Mouse (Mus musculus): Measurements from ENCODE around the gene Gcgr.
"Not testable (repeated sequence)": the region's sequence is repeated elsewhere in the genome, so short reads cannot be mapped to it uniquely, and the experiment has no call there.

The Gcgr gene

GRCm38 (mm10) chr11:120539285-120540014 is 9.0 kb downstream of the Gcgr start:
- no peaks in the 10 kb centered on the region for H3K27me3 ChIP-seq (ENCODE audit: control insufficient read depth, insufficient read depth, low read length, poor library complexity, severe bottlenecking)
- peaks cover 2% of the 10 kb centered on the region; the same call in 1 of the 2 replicates for H3K36me3 ChIP-seq (ENCODE audit: control insufficient read depth, insufficient read depth, low read length, poor library complexity, severe bottlenecking)
- no peak for DNase-seq (ENCODE audit: low read depth, low spot score)

DNA sequence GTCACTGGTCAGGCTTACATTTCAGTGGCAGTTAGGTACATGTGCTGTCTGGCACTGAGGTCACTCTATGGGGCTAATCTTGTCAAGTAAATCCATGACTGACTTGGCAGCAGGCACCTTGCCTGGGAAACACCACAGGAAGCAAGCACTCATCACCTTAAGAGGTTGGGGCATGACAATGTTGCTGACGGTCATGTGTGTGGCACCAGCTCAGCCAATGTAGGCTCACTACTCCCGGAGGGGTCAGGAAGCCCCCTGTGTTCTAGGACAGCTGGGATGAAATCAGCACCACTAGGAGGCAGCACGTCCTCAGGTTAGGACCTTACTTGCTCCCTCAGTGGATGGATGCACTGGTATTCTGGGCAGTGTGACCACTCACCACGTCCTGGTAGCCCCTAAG is 11.4 kb downstream of the Gcgr start:
- Histone ChIP-seq H3K36me3 (ENCODE audit: control insufficient read depth, insufficient read depth, low read length, poor library complexity, severe bottlenecking) (peaks cover 2% of the 10 kb centered on the region), H3K27me3 (ENCODE audit: control insufficient read depth, insufficient read depth, low read length, poor library complexity, severe bottlenecking) (no peaks in the 10 kb centered on the region)
- no peak for DNase-seq (ENCODE audit: low read depth, low spot score)

DNA sequence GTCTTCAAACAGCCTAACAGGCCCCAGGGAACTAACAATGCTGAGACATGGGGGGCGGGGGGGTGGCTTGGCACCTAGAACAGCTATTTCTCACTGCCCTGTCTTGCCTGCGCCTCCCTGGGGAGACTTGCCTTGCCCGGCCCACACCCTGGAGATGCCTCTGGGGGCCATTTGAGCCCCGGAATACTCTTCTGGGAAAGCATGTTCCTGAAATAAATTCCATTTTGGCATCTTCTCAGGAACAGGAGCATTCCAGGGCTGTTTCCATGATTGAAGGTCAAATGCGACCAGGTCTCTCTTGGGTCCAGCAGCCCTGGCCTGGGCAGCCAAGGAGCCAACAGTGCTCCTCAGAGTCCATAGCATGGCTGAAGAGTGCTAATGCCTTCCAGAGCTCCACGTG is 11.9 kb downstream of the Gcgr start:
- Histone ChIP-seq H3K36me3 (ENCODE audit: control insufficient read depth, insufficient read depth, low read length, poor library complexity, severe bottlenecking) (peaks cover 2% of the 10 kb centered on the region), H3K27me3 (ENCODE audit: control insufficient read depth, insufficient read depth, low read length, poor library complexity, severe bottlenecking) (no peaks in the 10 kb centered on the region)
- no peak for DNase-seq (ENCODE audit: low read depth, low spot score)

- H3K27me3 ChIP-seq (ENCODE audit: control insufficient read depth, insufficient read depth, low read length, poor library complexity, severe bottlenecking), result no peaks in the 10 kb centered on the region
- H3K36me3 ChIP-seq (ENCODE audit: control insufficient read depth, insufficient read depth, low read length, poor library complexity, severe bottlenecking), result peaks cover 2% of the 10 kb centered on the region
- no peak for DNase-seq (ENCODE audit: low read depth, low spot score)
These were observed 15.5 kb downstream of the Gcgr start for GRCm38 (mm10) chr11:120545964-120546363.

DNA sequence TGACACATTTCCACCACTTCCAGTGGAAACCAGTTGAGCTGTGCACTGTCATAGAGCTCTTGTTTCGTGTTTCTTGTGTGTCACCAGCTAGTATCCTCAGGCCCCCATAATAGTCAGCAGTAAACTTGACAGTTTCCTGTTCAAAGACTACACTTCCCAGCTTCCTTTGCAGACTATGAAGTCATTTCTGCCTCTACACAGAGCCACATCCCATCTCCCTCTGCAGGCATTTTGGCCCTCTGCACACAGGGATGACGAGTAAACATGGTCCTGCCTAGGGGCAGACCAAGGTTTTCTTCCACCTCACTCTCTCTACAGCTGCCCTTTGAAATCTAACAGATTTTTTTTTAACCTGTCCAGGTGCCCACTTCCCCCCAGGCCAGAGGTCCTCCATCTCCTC is 17.0 kb downstream of the Gcgr start:
- DNase-seq (ENCODE audit: low read depth, low spot score), result peak; percentile 39
- Histone ChIP-seq H3K27me3 (ENCODE audit: control insufficient read depth, insufficient read depth, low read length, poor library complexity, severe bottlenecking) (no peaks in the 10 kb centered on the region), H3K36me3 (ENCODE audit: control insufficient read depth, insufficient read depth, low read length, poor library complexity, severe bottlenecking) (no peaks in the 10 kb centered on the region; the same call in none of the 2 replicates)

DNA sequence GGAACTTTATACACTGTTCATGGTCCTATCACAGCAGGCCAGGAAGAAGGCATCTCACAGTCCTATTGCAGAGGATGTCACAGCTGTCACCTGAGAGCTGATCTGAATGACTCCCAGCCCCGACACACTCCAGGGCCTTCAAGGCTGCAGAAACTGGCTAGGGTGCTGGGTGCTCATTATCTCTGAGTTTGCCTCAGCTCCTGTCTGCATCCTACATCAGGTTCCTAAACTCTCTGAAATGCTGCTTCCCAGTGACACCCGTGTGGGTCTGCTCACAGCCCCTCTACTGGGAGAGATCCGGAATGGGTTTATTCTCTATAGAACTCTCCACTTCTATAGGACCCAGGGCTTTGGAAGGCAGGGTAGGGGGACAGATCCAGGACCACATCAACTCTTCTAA is 17.7 kb downstream of the Gcgr start:
- Histone ChIP-seq H3K27me3 (ENCODE audit: control insufficient read depth, insufficient read depth, low read length, poor library complexity, severe bottlenecking) (no peaks in the 10 kb centered on the region), H3K36me3 (ENCODE audit: control insufficient read depth, insufficient read depth, low read length, poor library complexity, severe bottlenecking) (no peaks in the 10 kb centered on the region; the same call in none of the 2 replicates)
- DNase-seq (ENCODE audit: low read depth, low spot score), result no peak

GRCm38 (mm10) chr11:120548786-120549167 is 18.3 kb downstream of the Gcgr start:
- Histone ChIP-seq H3K27me3 (ENCODE audit: control insufficient read depth, insufficient read depth, low read length, poor library complexity, severe bottlenecking) (no peaks in the 10 kb centered on the region), H3K36me3 (ENCODE audit: control insufficient read depth, insufficient read depth, low read length, poor library complexity, severe bottlenecking) (no peaks in the 10 kb centered on the region; the same call in none of the 2 replicates)
- no peak for DNase-seq (ENCODE audit: low read depth, low spot score)

DNA sequence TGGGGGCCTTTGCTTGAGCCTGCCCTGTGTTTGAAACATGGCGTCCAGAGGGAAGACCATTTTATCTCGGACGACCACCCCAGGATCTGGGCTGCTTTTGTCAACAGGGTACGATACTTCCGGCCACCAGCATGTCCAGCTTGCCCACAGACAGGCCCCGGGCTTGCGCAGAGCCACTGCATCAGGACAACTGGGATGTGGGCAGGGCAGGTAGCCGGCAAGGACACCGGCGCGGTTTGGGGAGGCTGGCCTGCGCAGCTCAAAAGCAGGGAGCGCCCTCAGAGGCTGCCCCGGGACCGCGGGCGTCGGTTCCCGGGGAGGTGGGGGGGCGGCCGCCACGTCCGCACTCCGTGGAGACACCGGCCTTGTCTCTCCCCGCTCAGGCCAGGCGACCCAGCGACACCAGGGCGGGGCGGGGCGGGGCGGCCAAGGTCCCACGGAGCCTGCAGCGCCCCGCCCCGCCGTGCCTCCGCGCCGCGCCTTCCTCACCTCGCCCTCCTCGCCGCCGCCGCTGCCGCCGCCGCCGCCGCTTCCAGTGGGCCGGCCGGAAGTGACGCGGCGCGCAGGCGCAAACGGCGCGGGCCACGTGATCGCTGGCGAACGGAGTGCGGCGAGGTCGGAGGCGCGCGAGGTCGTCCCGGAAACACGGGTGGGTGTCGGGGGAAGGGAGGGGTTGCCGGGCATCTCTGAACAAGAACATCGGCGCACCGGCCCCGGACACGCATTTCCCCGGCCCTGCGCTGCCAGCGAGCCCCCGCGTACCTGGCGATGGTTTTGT is 18.9 kb downstream of the Gcgr start, which contains the start of gene Mcrip1:
Gene Mcrip1 (minus strand): TSS at position 560 of the 778 bp plus-strand sequence.
- Histone ChIP-seq H3K36me3 (ENCODE audit: control insufficient read depth, insufficient read depth, low read length, poor library complexity, severe bottlenecking) (no peaks in the 10 kb centered on the region; the same call in none of the 2 replicates), H3K27me3 (ENCODE audit: control insufficient read depth, insufficient read depth, low read length, poor library complexity, severe bottlenecking) (no peaks in the 10 kb centered on the region)
- peak; percentile 96 for DNase-seq (ENCODE audit: low read depth, low spot score)

GRCm38 (mm10) chr11:120549986-120550809 is 19.7 kb downstream of the Gcgr start:
- Histone ChIP-seq H3K36me3 (ENCODE audit: control insufficient read depth, insufficient read depth, low read length, poor library complexity, severe bottlenecking) (no peaks in the 10 kb centered on the region), H3K27me3 (ENCODE audit: control insufficient read depth, insufficient read depth, low read length, poor library complexity, severe bottlenecking) (no peaks in the 10 kb centered on the region)
- DNase-seq (ENCODE audit: low read depth, low spot score), result no peak

- no peak for DNase-seq (ENCODE audit: low read depth, low spot score)
- Histone ChIP-seq H3K36me3 (ENCODE audit: control insufficient read depth, insufficient read depth, low read length, poor library complexity, severe bottlenecking) (no peaks in the 10 kb centered on the region), H3K27me3 (ENCODE audit: control insufficient read depth, insufficient read depth, low read length, poor library complexity, severe bottlenecking) (no peaks in the 10 kb centered on the region)
These were observed 20.4 kb downstream of the Gcgr start, which contains the start of gene Ppp1r27 for GRCm38 (mm10) chr11:120550810-120551440. Gene Ppp1r27 (minus strand): TSS chr11:120551132.

- DNase-seq (ENCODE audit: low read depth, low spot score), result no peak
- no peaks in the 10 kb centered on the region for H3K27me3 ChIP-seq (ENCODE audit: control insufficient read depth, insufficient read depth, low read length, poor library complexity, severe bottlenecking)
- no peaks in the 10 kb centered on the region for H3K36me3 ChIP-seq (ENCODE audit: control insufficient read depth, insufficient read depth, low read length, poor library complexity, severe bottlenecking)
These were observed 22.2 kb downstream of the Gcgr start for GRCm38 (mm10) chr11:120552736-120553135.

- Histone ChIP-seq H3K27me3 (ENCODE audit: control insufficient read depth, insufficient read depth, low read length, poor library complexity, severe bottlenecking) (no peaks in the 10 kb centered on the region), H3K36me3 (ENCODE audit: control insufficient read depth, insufficient read depth, low read length, poor library complexity, severe bottlenecking) (no peaks in the 10 kb centered on the region)
- no peak for DNase-seq (ENCODE audit: low read depth, low spot score)
These were observed 24.3 kb downstream of the Gcgr start for GRCm38 (mm10) chr11:120554834-120555233.

DNA sequence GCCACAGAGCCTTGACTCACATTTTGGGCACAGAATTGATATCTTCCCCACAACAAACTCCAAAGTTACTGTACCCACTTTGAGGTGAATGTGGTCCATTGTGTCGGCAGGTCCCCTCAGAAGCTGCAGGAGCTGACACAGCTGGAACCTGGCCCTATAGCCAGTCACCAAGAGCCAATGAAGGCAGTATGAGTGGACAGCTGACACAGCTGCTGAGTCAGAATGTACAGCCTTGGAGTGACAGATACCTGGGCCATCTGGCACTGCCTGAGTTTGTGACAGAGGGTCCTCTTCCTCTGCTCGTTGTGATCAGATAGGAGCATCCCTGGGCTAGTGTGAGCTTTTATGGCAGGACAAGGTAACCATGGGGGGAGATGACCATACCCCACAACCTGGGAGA is 24.8 kb downstream of the Gcgr start:
- H3K27me3 ChIP-seq (ENCODE audit: control insufficient read depth, insufficient read depth, low read length, poor library complexity, severe bottlenecking), result no peaks in the 10 kb centered on the region
- H3K36me3 ChIP-seq (ENCODE audit: control insufficient read depth, insufficient read depth, low read length, poor library complexity, severe bottlenecking), result no peaks in the 10 kb centered on the region
- no peak for DNase-seq (ENCODE audit: low read depth, low spot score)

DNA sequence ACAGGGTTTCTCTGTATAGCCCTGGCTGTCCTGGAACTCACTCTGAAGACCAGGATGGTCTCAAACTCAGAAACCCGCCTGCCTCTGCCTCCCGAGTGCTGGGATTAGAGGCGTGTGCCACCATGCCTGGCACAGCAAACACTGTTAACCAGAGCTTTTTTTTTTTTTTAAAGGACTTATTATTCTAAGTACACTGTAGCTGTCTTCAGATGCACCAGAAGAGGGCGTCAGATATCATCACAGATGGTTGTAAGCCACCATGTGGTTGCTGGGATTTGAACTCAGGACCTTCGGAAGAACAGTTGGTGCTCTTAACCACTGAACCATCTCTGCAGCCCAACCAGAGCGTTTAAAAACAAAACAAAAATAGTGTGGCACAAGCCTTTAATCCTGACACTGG is 28.3 kb downstream of the Gcgr start:
- not testable (repeated sequence) for DNase-seq (ENCODE audit: low read depth, low spot score); H3K27me3 ChIP-seq (ENCODE audit: control insufficient read depth, insufficient read depth, low read length, poor library complexity, severe bottlenecking)
- peaks cover 24% of the 10 kb centered on the region for H3K36me3 ChIP-seq (ENCODE audit: control insufficient read depth, insufficient read depth, low read length, poor library complexity, severe bottlenecking)

Measured in splenic B cell, adult 2 months (primary cell).